Mouse (Mus musculus) hindbrain, embryonic 14.5 days (tissue): ENCODE measurements around the gene Col7a1. TPM values are rescaled to one million over a fixed set of nuclear protein-coding genes. Genes with fewer than 3 reads are reported as not detected.
A peak's percentile ranks its signal among the peaks of the same experiment; 100 is the strongest.

Source experiments
- ATAC-seq: fragments of 200-750 bp; cut with Nextera tagmentation; 2 replicates; pipeline ENCODE4 v1.8.0; 2017; ENCODE audit warnings: moderate number of reproducible peaks, mild to moderate bottlenecking, moderate TSS enrichment, moderate library complexity; ENCODE audit not compliant: low FRiP score
- DNase-seq: peaks from one replicate; pipeline ENCODE4 v3.0.0-alpha.2; 2015; ENCODE audit warnings: low spot score
- H3K27ac ChIP-seq: fragments of 300-500 bp; sonication (generic); 2 replicates; pipeline ENCODE4 v1.5.1; 2014; ENCODE audit warnings: mild to moderate bottlenecking, moderate library complexity
- H3K27me3 ChIP-seq: fragments of 300-500 bp; sonication (generic); 2 replicates; pipeline ENCODE4 v1.6.1; 2014; ENCODE audit warnings: mild to moderate bottlenecking, low read length, mixed read lengths; ENCODE audit not compliant: control insufficient read depth, insufficient read depth
- H3K36me3 ChIP-seq: fragments of 300-500 bp; sonication (generic); replicated peaks from 2 replicates; pipeline ENCODE4 v1.6.1; 2014; ENCODE audit not compliant: control insufficient read depth, insufficient read depth
- H3K4me1 ChIP-seq: fragments of 300-500 bp; sonication (generic); replicated peaks from 2 replicates; pipeline ENCODE4 v1.6.1; 2014; ENCODE audit warnings: antibody characterized with exemption, low read length, mixed read lengths; ENCODE audit not compliant: control insufficient read depth, insufficient read depth
- H3K4me2 ChIP-seq: fragments of 300-500 bp; sonication (generic); replicated peaks from 2 replicates; pipeline ENCODE4 v1.6.1; 2014; ENCODE audit warnings: mild to moderate bottlenecking, moderate library complexity
- H3K4me3 ChIP-seq: fragments of 300-500 bp; sonication (generic); replicated peaks from 2 replicates; pipeline ENCODE4 v1.5.1; 2014; ENCODE audit warnings: mild to moderate bottlenecking, low read length
- H3K9ac ChIP-seq: fragments of 300-500 bp; sonication (generic); 2 replicates; pipeline ENCODE4 v1.6.1; 2014
- H3K9me3 ChIP-seq: fragments of 300-500 bp; sonication (generic); 2 replicates; pipeline ENCODE4 v1.6.1; 2016; ENCODE audit warnings: low read length; ENCODE audit not compliant: control insufficient read depth
- WGBS: fragments of 180-500 bp; shearing (Covaris S2); extraction: QIAGEN DNeasy Blood & Tissue Kit; methylation state at CpG from one replicate; pipeline ENCODE4 v1.1.7; 2014; 5-methylcytosine and 5-hydroxymethylcytosine counted together
- polyA plus RNA-seq: library from polyadenylated mRNA; unstranded; fragments of >200 nt; fragmentation: Nextera tagmentation; extraction: Ambion mirVana; gene quantifications from 2 replicates; pipeline ENCODE4 v1.2.1, GENCODE M21; 2014

The Col7a1 gene
- polyA plus RNA-seq, result 1.3 and 3.0 TPM in 2 replicates

DNA sequence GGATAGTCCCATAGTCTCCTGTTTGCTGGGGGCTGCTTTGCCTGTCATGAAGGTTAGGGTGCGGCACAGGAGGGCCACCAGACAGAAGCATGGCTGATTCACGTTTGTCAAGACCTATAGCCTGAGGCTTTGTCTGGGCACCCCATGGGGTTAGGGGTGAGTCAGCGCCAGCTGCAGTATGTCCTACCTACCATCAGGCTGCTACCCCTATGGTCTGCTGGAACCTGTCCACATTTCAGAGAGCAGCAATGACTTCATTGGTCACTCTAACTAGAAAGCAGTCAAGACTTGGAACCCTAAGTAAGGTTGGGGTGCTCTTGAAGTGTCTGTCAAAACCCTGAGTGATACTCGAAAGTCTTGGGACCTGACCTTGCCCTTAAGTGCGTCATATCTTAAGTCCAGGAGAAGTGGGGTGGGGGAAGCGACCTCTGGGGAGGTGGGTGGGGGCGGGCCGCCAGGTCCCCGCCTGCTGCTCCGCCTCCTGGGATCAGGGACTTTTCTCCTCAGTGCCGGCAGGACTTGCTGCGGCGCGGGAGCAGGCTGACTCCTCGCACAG, at the start of gene Col7a1:
Gene Col7a1, plus strand, starts transcription at position 506 of the 556 bp plus-strand sequence.
- no peak for ATAC-seq
- H3K4me1 ChIP-seq, result no peaks in the 10 kb centered on the region
- peaks cover 28% of the 10 kb centered on the region for H3K36me3 ChIP-seq
- 13% methylated on average over 15 of the region's 15 CpGs for WGBS
- no peak within 1 kb of the TSS; the same call in 1 of the 2 replicates for H3K4me2 ChIP-seq
- H3K9me3 ChIP-seq, result no peaks in the 10 kb centered on the region
- no peak within 1 kb of the TSS for H3K9ac ChIP-seq
- DNase-seq, result no peak
- no peak within 1 kb of the TSS for H3K27ac ChIP-seq
- peaks cover 24% of the 10 kb centered on the region for H3K27me3 ChIP-seq
- H3K4me3 ChIP-seq, result no peak within 1 kb of the TSS

- no peaks in the 10 kb centered on the region for H3K27me3 ChIP-seq
- H3K4me2 ChIP-seq, result no peak overlapping the region
- no peaks in the 10 kb centered on the region for H3K9me3 ChIP-seq
- H3K36me3 ChIP-seq, result no peaks in the 10 kb centered on the region
- H3K4me3 ChIP-seq, result no peak overlapping the region
- ATAC-seq (no peak), DNase-seq (no peak)
- H3K27ac ChIP-seq, result no peak overlapping the region
- no peaks in the 10 kb centered on the region for H3K4me1 ChIP-seq
- H3K9ac ChIP-seq, result no peak overlapping the region
- WGBS, result 71% methylated on average over 6 of the region's 6 CpGs
Measured at GRCm38 (mm10) chr9:108912308-108912707, 41.1 kb upstream of the Col7a1 start.

DNA sequence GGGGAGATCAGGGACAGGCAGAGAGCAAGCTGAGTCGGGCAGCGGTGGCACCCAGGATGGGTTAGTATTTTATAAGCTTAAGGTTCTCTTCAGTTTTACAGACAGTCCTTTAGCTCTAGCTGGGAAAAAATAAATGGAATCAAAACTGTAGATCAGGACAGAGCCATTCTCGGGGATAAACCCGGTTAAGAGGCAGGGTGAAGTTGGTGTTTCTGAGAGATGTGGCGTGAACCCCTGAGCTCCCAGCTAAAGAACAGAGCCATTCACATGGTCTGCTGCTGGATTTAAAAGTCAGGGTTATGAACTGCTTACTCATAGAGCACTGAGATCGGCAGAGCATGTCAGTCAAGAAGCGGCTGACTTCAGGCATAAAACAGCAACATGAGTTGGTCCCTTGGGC, 40.2 kb upstream of the Col7a1 start:
- Histone ChIP-seq H3K4me2 (no peak overlapping the region), H3K27me3 (no peaks in the 10 kb centered on the region), H3K9ac (no peak overlapping the region), H3K36me3 (no peaks in the 10 kb centered on the region), H3K9me3 (no peaks in the 10 kb centered on the region), H3K27ac (no peak overlapping the region), H3K4me3 (no peak overlapping the region), H3K4me1 (no peaks in the 10 kb centered on the region)
- WGBS, result 87% methylated on average over 7 of the region's 7 CpGs
- ATAC-seq (no peak), DNase-seq (no peak)

- no peak for ATAC-seq
- no peak overlapping the region for H3K27ac ChIP-seq
Measured at GRCm38 (mm10) chr9:108913621-108914020, 39.8 kb upstream of the Col7a1 start.

GRCm38 (mm10) chr9:108914491-108914890, 38.9 kb upstream of the Col7a1 start, which contains the start of gene Tmem89:
Tmem89 (plus strand) TSS chr9:108914619.
- no peaks in the 10 kb centered on the region for H3K27me3 ChIP-seq
- WGBS, result 46% methylated on average over 6 of the region's 6 CpGs
- H3K4me3 ChIP-seq, result no peak within 1 kb of the TSS
- no peaks in the 10 kb centered on the region for H3K9me3 ChIP-seq
- H3K36me3 ChIP-seq, result no peaks in the 10 kb centered on the region
- H3K27ac ChIP-seq, result no peak within 1 kb of the TSS
- peak; percentile 83; the same call in 1 of the 2 replicates for ATAC-seq
- H3K9ac ChIP-seq, result no peak within 1 kb of the TSS
- H3K4me1 ChIP-seq, result no peaks in the 10 kb centered on the region
- DNase-seq, result peak; percentile 73
- no peak within 1 kb of the TSS for H3K4me2 ChIP-seq

More at GRCm38 (mm10) chr9:108913621-108914020, 39.8 kb upstream of the Col7a1 start:
- Histone ChIP-seq H3K4me2 (no peak overlapping the region), H3K4me1 (no peaks in the 10 kb centered on the region), H3K9ac (no peak overlapping the region), H3K36me3 (no peaks in the 10 kb centered on the region), H3K4me3 (no peak overlapping the region), H3K27me3 (no peaks in the 10 kb centered on the region), H3K9me3 (no peaks in the 10 kb centered on the region)
- WGBS, result 69% methylated on average over 10 of the region's 10 CpGs
- DNase-seq, result no peak

DNA sequence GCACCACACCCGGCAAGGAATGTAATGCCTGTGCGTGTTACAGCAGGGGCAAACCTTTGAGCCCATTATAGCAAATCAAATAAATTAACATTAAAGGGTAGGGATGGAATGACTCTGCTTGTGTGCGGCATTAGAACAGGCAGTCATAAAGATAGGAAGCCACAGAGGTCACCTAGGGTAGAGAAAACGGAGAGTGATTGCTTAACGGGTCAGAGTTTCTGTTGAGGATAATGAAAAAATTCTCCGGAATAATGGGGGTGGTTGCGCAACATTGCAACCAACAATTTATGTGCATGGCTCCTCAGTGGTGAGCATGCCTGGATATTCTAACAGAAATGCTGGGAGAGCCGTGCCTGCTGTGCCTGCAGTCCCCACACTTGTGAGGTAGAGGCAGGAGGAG, 27.5 kb upstream of the Col7a1 start:
- H3K9me3 ChIP-seq, result no peaks in the 10 kb centered on the region
- H3K4me3 ChIP-seq, result no peak overlapping the region
- no peak overlapping the region for H3K4me2 ChIP-seq
- H3K4me1 ChIP-seq, result no peaks in the 10 kb centered on the region
- no peaks in the 10 kb centered on the region for H3K36me3 ChIP-seq
- DNase-seq, result no peak
- no peak for ATAC-seq
- no peak overlapping the region for H3K9ac ChIP-seq
- no peaks in the 10 kb centered on the region for H3K27me3 ChIP-seq
- no peak overlapping the region for H3K27ac ChIP-seq
- 76% methylated on average over 8 of the region's 8 CpGs for WGBS

DNA sequence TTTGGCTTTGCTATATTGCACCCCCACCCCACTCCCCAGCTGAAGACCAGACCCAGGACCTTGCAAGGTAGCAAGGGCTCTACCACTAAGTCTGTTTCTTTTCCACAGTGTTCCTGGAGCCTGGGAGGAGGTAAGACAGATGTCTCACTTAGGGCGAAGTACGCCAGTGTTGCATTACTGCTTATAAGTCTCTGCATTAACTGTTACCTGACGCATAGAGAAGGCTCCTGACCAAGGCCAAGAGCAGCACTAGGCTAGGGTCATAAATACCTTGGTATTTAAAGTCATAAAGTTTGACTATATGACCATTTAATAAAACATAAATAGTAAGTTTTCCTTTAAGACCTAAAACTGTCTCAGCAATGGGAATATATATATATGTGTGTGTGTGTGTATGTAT, 25.0 kb upstream of the Col7a1 start:
- H3K4me3 ChIP-seq, result no peak overlapping the region
- no peak for ATAC-seq
- DNase-seq, result no peak
- 94% methylated on average over 3 of the region's 3 CpGs for WGBS
- H3K36me3 ChIP-seq, result no peaks in the 10 kb centered on the region
- no peaks in the 10 kb centered on the region for H3K27me3 ChIP-seq
- H3K4me1 ChIP-seq, result no peaks in the 10 kb centered on the region
- no peak overlapping the region for H3K4me2 ChIP-seq
- no peak overlapping the region for H3K9ac ChIP-seq
- no peaks in the 10 kb centered on the region for H3K9me3 ChIP-seq
- no peak overlapping the region for H3K27ac ChIP-seq

- ATAC-seq, result no peak
- DNase-seq, result no peak
- Histone ChIP-seq H3K4me2 (peak overlapping the region; percentile 34), H3K27me3 (no peaks in the 10 kb centered on the region), H3K4me3 (peak overlapping the region; percentile 69; the same call in 1 of the 2 replicates), H3K27ac (no peak overlapping the region), H3K9ac (0 out of 2 replicates have a peak overlapping the region, but pooled peaks have one; percentile 74), H3K36me3 (peaks cover 31% of the 10 kb centered on the region), H3K4me1 (peaks cover 4% of the 10 kb centered on the region), H3K9me3 (no peaks in the 10 kb centered on the region)
- WGBS, result 15% methylated on average over 3 of the region's 3 CpGs
Measured at GRCm38 (mm10) chr9:108935991-108936390, 17.4 kb upstream of the Col7a1 start.

DNA sequence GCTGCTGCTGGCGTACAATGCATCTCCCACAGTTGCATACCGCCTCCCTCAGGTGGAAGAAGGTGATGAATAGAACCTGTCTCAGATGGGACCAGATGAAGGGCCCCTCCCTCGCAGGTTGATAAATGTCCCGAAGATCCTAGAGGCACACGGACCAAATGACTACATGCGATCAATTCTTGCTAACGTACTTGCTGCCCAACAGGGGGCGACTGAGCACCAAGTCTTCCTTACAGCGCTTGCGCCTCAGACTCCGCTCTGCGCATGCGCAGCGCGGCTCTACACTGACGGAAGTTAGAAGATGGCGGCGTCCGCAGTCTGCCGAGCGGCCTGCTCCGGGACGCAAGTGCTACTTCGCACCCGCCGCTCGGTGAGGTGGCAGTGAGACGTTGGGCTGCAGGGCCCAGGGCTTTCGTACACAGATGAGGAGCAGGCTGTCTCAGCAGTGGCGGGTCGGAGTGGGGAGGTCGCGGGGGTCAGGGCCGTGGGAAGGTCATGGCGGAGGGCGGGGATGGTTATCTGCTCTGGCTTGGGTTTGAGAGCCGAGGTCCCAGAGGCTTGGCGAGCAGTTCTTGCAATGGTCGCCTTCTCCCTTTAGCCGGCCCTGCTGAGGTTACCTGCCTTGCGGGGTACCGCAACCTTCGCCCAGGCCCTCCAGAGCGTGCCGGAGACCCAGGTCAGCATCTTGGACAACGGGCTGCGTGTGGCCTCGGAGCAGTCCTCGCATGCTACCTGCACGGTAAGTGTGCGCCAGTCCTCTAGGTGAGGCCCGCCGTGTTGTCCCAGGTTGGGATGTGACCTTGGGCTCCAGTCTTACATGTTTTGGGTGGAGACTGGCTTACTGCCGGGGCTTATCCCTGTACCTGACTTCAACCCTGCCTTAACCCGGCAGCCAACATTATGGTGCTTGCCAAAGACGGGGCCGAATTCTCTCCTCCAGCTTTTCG, 16.7 kb upstream of the Col7a1 start, which contains the start of gene Uqcrc1:
Gene Uqcrc1, plus strand, starts transcription at position 216 of the 947 bp plus-strand sequence.
- Histone ChIP-seq H3K4me2 (peak within 1 kb of the TSS; percentile 58), H3K9me3 (no peaks in the 10 kb centered on the region), H3K27me3 (no peaks in the 10 kb centered on the region), H3K4me1 (peaks cover 4% of the 10 kb centered on the region), H3K4me3 (peak within 1 kb of the TSS; percentile 69), H3K27ac (0 out of 2 replicates have a peak within 1 kb of the TSS, but pooled peaks have one; percentile 20), H3K36me3 (peaks cover 38% of the 10 kb centered on the region), H3K9ac (peak within 1 kb of the TSS; percentile 74)
- WGBS, result 2% methylated on average over 58 of the region's 58 CpGs
- peak; percentile 91 for ATAC-seq
- DNase-seq, result peak; percentile 100
